Mouse (Mus musculus): ENCODE measurements around the gene Lrrk1. TPM values are rescaled to one million over a fixed set of nuclear protein-coding genes. Genes with fewer than 3 reads are reported as not detected.
"Not testable (repeated sequence)": the region's sequence is repeated elsewhere in the genome, so short reads cannot be mapped to it uniquely, and the experiment has no call there.

The Lrrk1 gene
- total RNA-seq, 2 experiments from 2014 or later, result 1.7 to 6.6 TPM

GRCm38 (mm10) chr7:66214477-66214876 lies 173.7 kb downstream of the Lrrk1 start:
- ATAC-seq (replicated peaks; ENCODE audit: low FRiP score, poor library complexity, severe bottlenecking), result no peak

- no peak for ATAC-seq (replicated peaks; ENCODE audit: low FRiP score, poor library complexity, severe bottlenecking)
These were observed 175.3 kb downstream of the Lrrk1 start for GRCm38 (mm10) chr7:66212887-66213286.

GRCm38 (mm10) chr7:66209920-66210319 lies 178.2 kb downstream of the Lrrk1 start:
- ATAC-seq (replicated peaks; ENCODE audit: low FRiP score, poor library complexity, severe bottlenecking), result no peak

- ATAC-seq (replicated peaks; ENCODE audit: low FRiP score, poor library complexity, severe bottlenecking), result no peak
These were observed 186.5 kb downstream of the Lrrk1 start for GRCm38 (mm10) chr7:66201657-66202056.

- ATAC-seq (replicated peaks; ENCODE audit: low FRiP score, poor library complexity, severe bottlenecking), result peak; percentile 35
These were observed 187.2 kb downstream of the Lrrk1 start for GRCm38 (mm10) chr7:66200791-66201450.

- ATAC-seq (replicated peaks; ENCODE audit: low FRiP score, poor library complexity, severe bottlenecking), result no peak
These were observed 187.8 kb downstream of the Lrrk1 start for GRCm38 (mm10) chr7:66200383-66200782.

GRCm38 (mm10) chr7:66199391-66199831 lies 188.7 kb downstream of the Lrrk1 start:
- ATAC-seq (replicated peaks; ENCODE audit: low FRiP score, poor library complexity, severe bottlenecking), result peak; percentile 64

- ATAC-seq (replicated peaks; ENCODE audit: low FRiP score, poor library complexity, severe bottlenecking), result no peak
These were observed 189.7 kb downstream of the Lrrk1 start for GRCm38 (mm10) chr7:66198416-66198815.

- peak; percentile 77 for ATAC-seq (replicated peaks; ENCODE audit: low FRiP score, poor library complexity, severe bottlenecking)
These were observed 191.3 kb downstream of the Lrrk1 start for GRCm38 (mm10) chr7:66196609-66197445.

- ATAC-seq (replicated peaks; ENCODE audit: low FRiP score, poor library complexity, severe bottlenecking), result no peak
These were observed 192.3 kb downstream of the Lrrk1 start for GRCm38 (mm10) chr7:66195881-66196280.

- ATAC-seq (replicated peaks; ENCODE audit: low FRiP score, poor library complexity, severe bottlenecking), result no peak
These were observed 193.6 kb downstream of the Lrrk1 start for GRCm38 (mm10) chr7:66194511-66194910.

GRCm38 (mm10) chr7:66190385-66190784 lies 197.8 kb downstream of the Lrrk1 start:
- not testable (repeated sequence) for ATAC-seq (replicated peaks; ENCODE audit: low FRiP score, poor library complexity, severe bottlenecking)

GRCm38 (mm10) chr7:66187581-66188231 lies 200.4 kb downstream of the Lrrk1 start:
- no peak; the same call in 1 of the 2 replicates for ATAC-seq (replicated peaks; ENCODE audit: low FRiP score, poor library complexity, severe bottlenecking)

GRCm38 (mm10) chr7:66185370-66185769 lies 202.8 kb downstream of the Lrrk1 start:
- no peak for ATAC-seq (replicated peaks; ENCODE audit: low FRiP score, poor library complexity, severe bottlenecking)

GRCm38 (mm10) chr7:66184026-66184425 lies 204.1 kb downstream of the Lrrk1 start:
- no peak for ATAC-seq (replicated peaks; ENCODE audit: low FRiP score, poor library complexity, severe bottlenecking)

- no peak for ATAC-seq (replicated peaks; ENCODE audit: low FRiP score, poor library complexity, severe bottlenecking)
These were observed 204.7 kb downstream of the Lrrk1 start for GRCm38 (mm10) chr7:66183404-66183803.

GRCm38 (mm10) chr7:66182075-66182715 lies 206.0 kb downstream of the Lrrk1 start:
- no peak for ATAC-seq (replicated peaks; ENCODE audit: low FRiP score, poor library complexity, severe bottlenecking)

GRCm38 (mm10) chr7:66180711-66181365 lies 207.3 kb downstream of the Lrrk1 start:
- ATAC-seq (replicated peaks; ENCODE audit: low FRiP score, poor library complexity, severe bottlenecking), result no peak

GRCm38 (mm10) chr7:66180260-66180659 lies 207.9 kb downstream of the Lrrk1 start:
- no peak for ATAC-seq (replicated peaks; ENCODE audit: low FRiP score, poor library complexity, severe bottlenecking)

GRCm38 (mm10) chr7:66179711-66180110 lies 208.4 kb downstream of the Lrrk1 start:
- no peak for ATAC-seq (replicated peaks; ENCODE audit: low FRiP score, poor library complexity, severe bottlenecking)
